Mouse (Mus musculus) stomach, postnatal 0 days (tissue): ENCODE results near the gene Gper1.

Experiments used
- CTCF ChIP-seq: IDR thresholded peaks from 2 replicates; pipeline ENCODE4 v1.5.1; 2016; ENCODE audit warnings: antibody characterized with exemption, low read depth, mild to moderate bottlenecking, moderate library complexity
- EP300 ChIP-seq: optimal IDR thresholded peaks from 2 replicates; pipeline ENCODE3; 2016; ENCODE audit warnings: antibody characterized with exemption

GRCm38 (mm10) chr5:139378986-139379629 lies 43.8 kb upstream of the Gper1 start:
- no peak for TF ChIP-seq CTCF
- TF ChIP-seq EP300 = no peak
